In genomic region chr5:36683586-36683985, GRCm38 (mm10) we compare ENCODE assay signal across 22 mouse cellular contexts. TPM values are rescaled to one million over a fixed set of nuclear protein-coding genes. Genes with fewer than 3 reads are reported as not detected.
A peak's percentile ranks its signal among the peaks of the same experiment; 100 is the strongest.
DNase-seq lines count a peak whose midpoint lies in the region; ATAC-seq and TF ChIP-seq lines count a peak whose summit lies in the region.
"Had no signal": no experiment of that assay in that cellular context is flagged by ENCODE, and none has a peak within 500 bp of the region (broad histone marks: within the 10 kb centered on the region; RNA-seq: fewer than 3 reads in every experiment).

No protein-coding gene starts in this region.

- DNase-seq in liver, adult 2 months (ENCODE audit: extremely low read depth, low read depth, low spot score), result peak; percentile 73
- DNase-seq in liver, embryonic 11.5 days (ENCODE audit: low spot score), result no peak
- peak; percentile 24 for DNase-seq in R1 (ENCODE audit: low read depth, low spot score)
- peak; percentile 37 for DNase-seq in ZHBTc4 (ENCODE audit: low read depth, low spot score)
- no peak for DNase-seq in kidney, adult 11 months
- DNase-seq: adrenal gland, adult 2 months; adrenal gland, postnatal 10 days; adrenal gland, postnatal 25 days; cerebellum, adult 11 months; cerebellum, adult 18-20 months; cerebellum, adult 8-10 months; cerebellum, adult 9-11 months; cerebellum, postnatal 14 days; cerebellum, postnatal 36 days; embryo, embryonic 11 days had no signal

- no peaks in the 10 kb centered on the region for H3K27me3 ChIP-seq in liver, adult 2 months (ENCODE audit: control insufficient read depth, insufficient read depth, low read length)
- no peaks in the 10 kb centered on the region for H3K27me3 ChIP-seq in liver, embryonic 11.5 days (replicated peaks; ENCODE audit: control insufficient read depth, insufficient read depth, low read length)
- H3K27me3 ChIP-seq: embryonic facial prominence, embryonic 13.5 days; embryonic facial prominence, embryonic 15.5 days; forebrain, embryonic 12.5 days had no signal

- TF ChIP-seq CTCF in liver, adult 2 months (IDR thresholded peaks at IDR 0.05; ENCODE audit: low read depth, low read length), result no peak

- no peak overlapping the region for H3K9ac ChIP-seq in liver, adult 2 months (ENCODE audit: low read depth, low read length)
- H3K9ac ChIP-seq in liver, embryonic 11.5 days (ENCODE audit: low read depth, low read length), result no peak overlapping the region
- H3K9ac ChIP-seq: embryonic facial prominence, embryonic 13.5 days; embryonic facial prominence, embryonic 15.5 days; forebrain, embryonic 12.5 days had no signal

- no peak overlapping the region for H3K4me2 ChIP-seq in liver, embryonic 11.5 days
- H3K4me2 ChIP-seq: embryonic facial prominence, embryonic 13.5 days; embryonic facial prominence, embryonic 15.5 days; forebrain, embryonic 12.5 days had no signal

- H3K4me3 ChIP-seq in liver, adult 2 months (ENCODE audit: insufficient read depth, low read depth, low read length), result no peak overlapping the region
- H3K4me3 ChIP-seq in liver, embryonic 11.5 days (ENCODE audit: low read depth, low read length), result no peak overlapping the region
- H3K4me3 ChIP-seq: embryonic facial prominence, embryonic 13.5 days; embryonic facial prominence, embryonic 15.5 days; erythroblast, embryonic 14.5 days; forebrain, embryonic 10.5 days; forebrain, embryonic 12.5 days had no signal

- peaks cover 8% of the 10 kb centered on the region for H3K4me1 ChIP-seq in liver, adult 2 months (ENCODE audit: control insufficient read depth, insufficient read depth, low read length)
- peaks cover 9% of the 10 kb centered on the region for H3K4me1 ChIP-seq in liver, embryonic 11.5 days (replicated peaks; ENCODE audit: control insufficient read depth, insufficient read depth, low read length)
- H3K4me1 ChIP-seq: embryonic facial prominence, embryonic 15.5 days had no signal

- H3K79me2 ChIP-seq in liver, adult 2 months (ENCODE audit: control insufficient read depth, insufficient read depth, low read length), result peaks cover 51% of the 10 kb centered on the region

- TF ChIP-seq POLR2A in liver, adult 2 months (IDR thresholded peaks at IDR 0.05; ENCODE audit: extremely low read depth, insufficient read depth, low read length), result no peak

- peaks cover 3% of the 10 kb centered on the region; the same call in 1 of the 2 replicates for H3K36me3 ChIP-seq in liver, adult 2 months (ENCODE audit: control insufficient read depth, insufficient read depth, low read length)
- H3K36me3 ChIP-seq in liver, embryonic 11.5 days (ENCODE audit: control insufficient read depth, insufficient read depth, low read length), result peaks cover 4% of the 10 kb centered on the region; the same call in 1 of the 2 replicates

- no peak overlapping the region for H3K27ac ChIP-seq in liver, adult 2 months (replicated peaks; ENCODE audit: insufficient read depth, low read depth, low read length)
- H3K27ac ChIP-seq in liver, embryonic 11.5 days (ENCODE audit: low read depth, low read length), result no peak overlapping the region
- H3K27ac ChIP-seq: embryonic facial prominence, embryonic 13.5 days; embryonic facial prominence, embryonic 15.5 days; forebrain, embryonic 10.5 days; forebrain, embryonic 12.5 days had no signal

- no peak for ATAC-seq in liver, embryonic 11.5 days (replicated peaks; ENCODE audit: low FRiP score)
- ATAC-seq: forebrain, embryonic 14.5 days; forebrain, embryonic 16.5 days had no signal

- 9% methylated on average over 1 of the region's 1 CpGs for WGBS in liver, adult 2 months
- 76% methylated on average over 1 of the region's 1 CpGs for WGBS in liver, embryonic 11.5 days

- no peaks in the 10 kb centered on the region for H3K9me3 ChIP-seq in liver, embryonic 11.5 days (ENCODE audit: control insufficient read depth, low read length)
- H3K9me3 ChIP-seq: embryonic facial prominence, embryonic 15.5 days had no signal

RNA-seq across cellular contexts. Expression of gene D5Ertd579e, which starts 12.2 kb away (rescaled TPM):
- total RNA-seq in liver, adult 2 months (2014; rRNA removed), result 26.6 and 31.5 TPM in 2 replicates
- 11.5 and 12.7 TPM in 2 replicates for polyA plus RNA-seq in liver, adult 2 months (2012; rRNA removed)
- polyA plus RNA-seq in liver, embryonic 11.5 days (2014; fragmentation: Nextera tagmentation; extraction: Ambion mirVana), result 19.3 TPM in 2 replicates

Comparison
In these comparisons a context has a peak if more than half of its experiments do, and no peak if none do; other contexts are left out.
1. DNase-seq: peak in liver, adult 2 months (single experiment), R1 (single experiment) and ZHBTc4 (single experiment); none in liver, embryonic 11.5 days (single experiment) and kidney, adult 11 months (single experiment).